Mouse (Mus musculus): ENCODE measurements at regions not wholly inside any gene's neighbourhood (a gene's known extent, or its start where the extent isn't known, plus 50 kb on each side); places are given as distances from the start of the nearest gene placed in this dataset.

DNA sequence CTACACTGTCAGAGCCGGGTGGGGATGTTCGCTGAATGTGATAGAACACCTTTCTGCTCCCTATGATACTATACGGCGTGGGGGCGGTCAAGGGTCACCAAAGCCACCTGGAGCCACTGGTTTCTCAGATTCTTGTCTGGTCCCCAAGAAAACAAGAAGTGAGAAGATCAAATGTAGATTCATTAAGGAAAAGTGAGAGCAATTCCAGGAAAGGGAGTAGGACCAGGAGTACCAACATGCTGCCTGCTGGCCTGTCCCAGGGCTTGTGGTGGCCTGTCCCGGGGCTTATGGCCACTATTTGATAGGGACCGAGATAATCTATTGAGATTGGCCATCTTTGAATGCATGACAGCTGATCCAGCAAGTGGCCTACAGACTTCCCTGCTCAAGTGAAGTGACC lies 58.8 kb upstream of the Fut8 start:
- WGBS: 94% methylated on average over 7 of the region's 7 CpGs
- no peak overlapping the region for H3K9ac ChIP-seq (ENCODE audit: low read length)
- H3K36me3 ChIP-seq (ENCODE audit: control insufficient read depth, insufficient read depth, low read length): no peaks in the 10 kb centered on the region
- no peaks in the 10 kb centered on the region for H3K9me3 ChIP-seq (replicated peaks; ENCODE audit: control insufficient read depth, low read length)
- H3K27me3 ChIP-seq (replicated peaks; ENCODE audit: control insufficient read depth, insufficient read depth, low read length): no peaks in the 10 kb centered on the region
- DNase-seq (ENCODE audit: low spot score) (no peak), ATAC-seq (no peak)
- H3K4me3 ChIP-seq (ENCODE audit: low read depth, low read length): no peak overlapping the region
- H3K27ac ChIP-seq (ENCODE audit: low read depth, low read length): no peak overlapping the region
- peaks cover 6% of the 10 kb centered on the region; the same call in 1 of the 2 replicates for H3K4me1 ChIP-seq (ENCODE audit: control insufficient read depth, insufficient read depth, low read length)
- H3K4me2 ChIP-seq (ENCODE audit: low read length): no peak overlapping the region

DNA sequence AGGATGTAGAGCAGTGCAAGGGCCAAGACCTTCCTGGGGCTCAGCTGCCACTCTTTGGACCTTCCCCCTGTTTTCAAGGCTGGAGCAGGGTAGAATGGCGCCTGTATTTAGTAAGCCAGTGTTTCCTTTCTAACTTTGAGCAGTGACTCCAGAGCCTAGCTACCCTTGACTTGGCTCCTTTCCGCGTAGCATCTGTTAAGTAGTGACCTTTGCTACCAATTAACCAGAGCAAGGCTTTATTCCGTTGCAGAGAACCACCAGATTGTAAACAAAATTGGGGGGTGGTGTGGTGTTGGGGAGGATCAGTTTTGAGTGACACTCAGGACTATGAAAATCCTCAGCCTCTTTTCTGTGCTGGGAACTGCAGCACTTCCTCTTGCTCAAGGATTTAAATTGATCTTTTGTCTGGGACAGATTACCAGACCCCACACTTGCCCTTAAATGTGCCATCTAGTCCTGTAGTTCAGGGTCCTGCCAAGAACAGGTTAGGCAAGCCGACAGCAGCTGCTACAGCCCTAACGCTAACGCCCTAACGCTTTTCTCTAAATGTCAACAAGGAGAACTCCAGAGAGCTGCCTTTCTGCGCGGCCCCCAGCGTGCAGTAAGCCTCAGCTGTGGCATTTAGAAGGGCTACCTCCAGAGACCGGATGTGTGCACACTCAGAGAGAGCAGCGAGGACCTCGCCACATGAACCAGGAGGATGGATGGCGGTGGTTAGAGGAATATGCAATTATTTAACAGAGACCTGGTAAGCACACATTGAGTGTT lies 59.9 kb upstream of the Fut8 start:
- H3K27ac ChIP-seq (ENCODE audit: low read depth, low read length): no peak overlapping the region
- no peaks in the 10 kb centered on the region for H3K27me3 ChIP-seq (replicated peaks; ENCODE audit: control insufficient read depth, insufficient read depth, low read length)
- no peak overlapping the region for H3K4me3 ChIP-seq (ENCODE audit: low read depth, low read length)
- H3K4me2 ChIP-seq (ENCODE audit: low read length): no peak overlapping the region
- no peak overlapping the region for H3K9ac ChIP-seq (ENCODE audit: low read length)
- WGBS: 58% methylated on average over 15 of the region's 15 CpGs
- no peak for ATAC-seq
- H3K36me3 ChIP-seq (ENCODE audit: control insufficient read depth, insufficient read depth, low read length): no peaks in the 10 kb centered on the region
- peaks cover 6% of the 10 kb centered on the region; the same call in 1 of the 2 replicates for H3K4me1 ChIP-seq (ENCODE audit: control insufficient read depth, insufficient read depth, low read length)
- peak; percentile 30 for DNase-seq (ENCODE audit: low spot score)
- no peaks in the 10 kb centered on the region for H3K9me3 ChIP-seq (replicated peaks; ENCODE audit: control insufficient read depth, low read length)

DNA sequence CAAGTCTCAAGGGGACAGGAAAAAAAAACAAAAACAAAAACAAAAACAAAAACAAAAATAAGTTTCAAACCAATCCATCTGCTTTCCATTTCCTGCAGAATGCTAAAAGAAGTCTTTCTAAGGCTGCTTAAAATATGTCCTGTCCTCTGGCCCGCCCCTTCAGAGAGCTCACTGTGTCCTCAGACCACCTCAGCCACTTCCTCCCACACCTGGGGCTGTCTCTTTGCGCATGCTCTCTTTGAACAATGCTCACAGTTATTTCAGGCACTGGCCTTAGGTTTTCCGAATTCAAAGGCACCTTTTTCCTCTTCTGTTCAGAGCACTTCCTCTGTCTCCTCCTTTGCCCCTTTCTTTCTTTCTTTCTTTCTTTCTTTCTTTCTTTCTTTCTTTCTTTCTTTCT lies 60.6 kb upstream of the Fut8 start:
- no peaks in the 10 kb centered on the region for H3K9me3 ChIP-seq (replicated peaks; ENCODE audit: control insufficient read depth, low read length)
- H3K4me2 ChIP-seq (ENCODE audit: low read length): no peak overlapping the region
- 71% methylated on average over 3 of the region's 3 CpGs for WGBS
- ATAC-seq: no peak
- no peak overlapping the region for H3K27ac ChIP-seq (ENCODE audit: low read depth, low read length)
- H3K27me3 ChIP-seq (replicated peaks; ENCODE audit: control insufficient read depth, insufficient read depth, low read length): no peaks in the 10 kb centered on the region
- peaks cover 6% of the 10 kb centered on the region; the same call in 1 of the 2 replicates for H3K4me1 ChIP-seq (ENCODE audit: control insufficient read depth, insufficient read depth, low read length)
- H3K9ac ChIP-seq (ENCODE audit: low read length): no peak overlapping the region
- no peak for DNase-seq (ENCODE audit: low spot score)
- H3K4me3 ChIP-seq (ENCODE audit: low read depth, low read length): no peak overlapping the region
- H3K36me3 ChIP-seq (ENCODE audit: control insufficient read depth, insufficient read depth, low read length): no peaks in the 10 kb centered on the region

DNA sequence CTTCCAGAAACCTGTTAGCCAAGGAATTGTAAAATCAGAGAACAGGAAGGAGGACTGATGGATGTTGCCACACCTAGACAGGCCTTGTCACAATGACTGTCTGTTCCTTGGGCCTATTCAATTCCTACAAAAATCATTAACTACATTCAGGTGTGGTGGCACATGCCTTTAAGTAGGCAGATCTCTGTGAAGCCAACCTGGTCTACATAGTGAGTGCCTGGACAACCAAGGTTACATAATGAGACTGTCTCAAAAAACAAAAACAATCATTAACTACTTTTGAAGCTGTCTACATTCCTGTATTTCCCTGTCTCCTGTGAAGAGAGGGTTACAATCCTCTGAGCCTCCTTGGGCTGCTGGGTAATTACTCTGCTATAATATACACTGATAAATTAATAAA lies 63.9 kb upstream of the Fut8 start:
- DNase-seq (ENCODE audit: low spot score): no peak
- Histone ChIP-seq H3K9ac (ENCODE audit: low read length) (no peak overlapping the region), H3K4me3 (ENCODE audit: low read depth, low read length) (no peak overlapping the region), H3K36me3 (ENCODE audit: control insufficient read depth, insufficient read depth, low read length) (no peaks in the 10 kb centered on the region), H3K27ac (ENCODE audit: low read depth, low read length) (no peak overlapping the region), H3K27me3 (replicated peaks; ENCODE audit: control insufficient read depth, insufficient read depth, low read length) (no peaks in the 10 kb centered on the region), H3K4me1 (ENCODE audit: control insufficient read depth, insufficient read depth, low read length) (peaks cover 6% of the 10 kb centered on the region; the same call in 1 of the 2 replicates), H3K9me3 (replicated peaks; ENCODE audit: control insufficient read depth, low read length) (no peaks in the 10 kb centered on the region), H3K4me2 (ENCODE audit: low read length) (no peak overlapping the region)
- no peak for ATAC-seq

DNA sequence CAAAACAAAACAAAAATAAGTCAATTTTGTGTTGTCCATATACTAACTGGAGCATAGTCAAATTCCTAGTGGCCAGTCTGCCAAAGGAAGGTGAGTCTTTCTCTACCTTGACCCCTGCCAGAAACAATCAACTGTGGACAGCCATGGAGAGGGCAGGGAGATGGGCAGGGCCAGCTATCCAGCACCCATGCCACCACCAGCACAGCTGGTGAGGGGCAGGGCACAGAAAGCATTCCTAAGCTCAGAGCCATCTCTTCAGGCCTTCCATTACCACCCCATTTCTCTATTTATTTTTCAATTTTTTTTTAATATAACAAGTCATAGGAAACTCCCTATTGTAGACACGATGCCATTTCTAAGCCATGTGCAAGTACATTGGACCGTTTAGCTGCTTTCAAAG lies 65.4 kb upstream of the Fut8 start:
- H3K27ac ChIP-seq (ENCODE audit: low read depth, low read length): no peak overlapping the region
- WGBS: 96% methylated on average over 2 of the region's 2 CpGs
- H3K27me3 ChIP-seq (replicated peaks; ENCODE audit: control insufficient read depth, insufficient read depth, low read length): no peaks in the 10 kb centered on the region
- ATAC-seq (no peak), DNase-seq (ENCODE audit: low spot score) (no peak)
- no peak overlapping the region for H3K4me2 ChIP-seq (ENCODE audit: low read length)
- H3K4me3 ChIP-seq (ENCODE audit: low read depth, low read length): no peak overlapping the region
- no peak overlapping the region for H3K9ac ChIP-seq (ENCODE audit: low read length)
- H3K4me1 ChIP-seq (ENCODE audit: control insufficient read depth, insufficient read depth, low read length): no peaks in the 10 kb centered on the region
- H3K9me3 ChIP-seq (replicated peaks; ENCODE audit: control insufficient read depth, low read length): no peaks in the 10 kb centered on the region
- no peaks in the 10 kb centered on the region for H3K36me3 ChIP-seq (ENCODE audit: control insufficient read depth, insufficient read depth, low read length)

DNA sequence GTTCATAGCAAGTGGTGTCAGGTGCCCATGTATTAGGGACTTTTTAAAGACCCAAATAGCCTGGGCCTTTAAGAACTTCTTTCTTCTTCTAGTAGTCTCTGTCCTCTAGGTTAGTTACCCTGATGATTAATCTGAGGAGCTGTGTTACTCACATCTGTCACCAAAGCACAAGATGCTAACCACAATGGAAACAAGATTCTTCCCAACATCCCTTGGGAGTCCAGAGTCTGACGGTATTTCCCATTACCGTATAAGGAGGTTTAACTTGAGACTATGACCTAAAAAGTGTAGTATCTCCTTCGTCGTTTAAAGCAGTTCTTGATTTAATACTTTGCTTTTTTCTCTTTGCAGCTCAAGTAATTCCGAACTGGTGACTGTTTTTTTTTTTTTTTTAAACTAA lies 67.7 kb upstream of the Fut8 start:
- 92% methylated on average over 5 of the region's 5 CpGs for WGBS
- Histone ChIP-seq H3K27me3 (replicated peaks; ENCODE audit: control insufficient read depth, insufficient read depth, low read length) (no peaks in the 10 kb centered on the region), H3K9me3 (replicated peaks; ENCODE audit: control insufficient read depth, low read length) (no peaks in the 10 kb centered on the region), H3K9ac (ENCODE audit: low read length) (no peak overlapping the region), H3K36me3 (ENCODE audit: control insufficient read depth, insufficient read depth, low read length) (no peaks in the 10 kb centered on the region), H3K27ac (ENCODE audit: low read depth, low read length) (no peak overlapping the region), H3K4me1 (ENCODE audit: control insufficient read depth, insufficient read depth, low read length) (no peaks in the 10 kb centered on the region), H3K4me3 (ENCODE audit: low read depth, low read length) (no peak overlapping the region), H3K4me2 (ENCODE audit: low read length) (no peak overlapping the region)
- ATAC-seq (no peak), DNase-seq (ENCODE audit: low spot score) (no peak)

DNA sequence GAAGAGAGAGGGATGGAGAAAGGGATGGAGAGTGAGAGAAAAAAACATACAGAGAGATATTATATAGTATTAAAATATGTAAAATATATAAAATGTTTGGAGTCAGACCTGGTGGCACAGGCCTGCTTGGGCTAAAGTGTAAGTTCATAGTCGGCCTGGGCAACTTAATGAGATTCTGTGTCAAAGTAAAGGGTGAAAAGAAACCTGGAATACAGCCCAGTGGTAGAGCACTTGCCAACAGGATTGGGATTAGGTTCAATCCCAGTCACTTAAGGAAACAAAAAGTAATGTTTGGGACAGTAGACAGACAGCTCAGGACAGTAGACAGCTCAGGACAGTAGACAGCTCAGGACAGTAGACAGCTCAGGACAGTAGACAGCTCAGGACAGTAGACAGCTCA lies 69.6 kb upstream of the Fut8 start:
- Histone ChIP-seq H3K27ac (ENCODE audit: low read depth, low read length) (no peak overlapping the region), H3K4me3 (ENCODE audit: low read depth, low read length) (no peak overlapping the region), H3K9me3 (replicated peaks; ENCODE audit: control insufficient read depth, low read length) (no peaks in the 10 kb centered on the region), H3K27me3 (replicated peaks; ENCODE audit: control insufficient read depth, insufficient read depth, low read length) (no peaks in the 10 kb centered on the region), H3K4me2 (ENCODE audit: low read length) (no peak overlapping the region), H3K9ac (ENCODE audit: low read length) (no peak overlapping the region), H3K36me3 (ENCODE audit: control insufficient read depth, insufficient read depth, low read length) (no peaks in the 10 kb centered on the region), H3K4me1 (ENCODE audit: control insufficient read depth, insufficient read depth, low read length) (no peaks in the 10 kb centered on the region)
- ATAC-seq: no peak
- no peak for DNase-seq (ENCODE audit: low spot score)
- 50% methylated on average over 1 of the region's 1 CpGs for WGBS

DNA sequence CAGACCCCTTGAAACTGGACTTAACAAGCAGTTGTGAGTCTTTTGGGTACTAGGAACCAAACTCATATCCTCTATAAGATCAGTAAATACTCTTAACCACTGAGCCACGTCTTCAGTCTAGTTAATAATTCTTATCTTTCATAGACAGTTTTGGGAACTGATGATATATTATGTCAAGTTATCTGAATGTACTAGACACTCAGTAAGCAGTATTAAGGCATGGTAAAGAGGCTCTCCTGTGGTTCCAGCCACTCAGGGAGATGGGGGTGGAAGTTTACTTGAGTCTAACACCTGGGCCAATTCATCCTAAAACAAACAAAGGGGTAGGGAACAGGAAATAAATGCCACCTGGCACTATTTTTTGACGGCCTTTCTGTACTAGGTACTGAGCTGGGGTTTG lies 81.2 kb upstream of the Fut8 start:
- WGBS: 79% methylated on average over 2 of the region's 2 CpGs
- no peaks in the 10 kb centered on the region for H3K27me3 ChIP-seq (replicated peaks; ENCODE audit: control insufficient read depth, insufficient read depth, low read length)
- no peak overlapping the region for H3K27ac ChIP-seq (ENCODE audit: low read depth, low read length)
- no peak overlapping the region for H3K4me2 ChIP-seq (ENCODE audit: low read length)
- ATAC-seq: no peak
- no peak for DNase-seq (ENCODE audit: low spot score)
- no peak overlapping the region for H3K4me3 ChIP-seq (ENCODE audit: low read depth, low read length)
- no peaks in the 10 kb centered on the region for H3K9me3 ChIP-seq (replicated peaks; ENCODE audit: control insufficient read depth, low read length)
- no peak overlapping the region for H3K9ac ChIP-seq (ENCODE audit: low read length)
- no peaks in the 10 kb centered on the region for H3K4me1 ChIP-seq (ENCODE audit: control insufficient read depth, insufficient read depth, low read length)
- H3K36me3 ChIP-seq (ENCODE audit: control insufficient read depth, insufficient read depth, low read length): no peaks in the 10 kb centered on the region

DNA sequence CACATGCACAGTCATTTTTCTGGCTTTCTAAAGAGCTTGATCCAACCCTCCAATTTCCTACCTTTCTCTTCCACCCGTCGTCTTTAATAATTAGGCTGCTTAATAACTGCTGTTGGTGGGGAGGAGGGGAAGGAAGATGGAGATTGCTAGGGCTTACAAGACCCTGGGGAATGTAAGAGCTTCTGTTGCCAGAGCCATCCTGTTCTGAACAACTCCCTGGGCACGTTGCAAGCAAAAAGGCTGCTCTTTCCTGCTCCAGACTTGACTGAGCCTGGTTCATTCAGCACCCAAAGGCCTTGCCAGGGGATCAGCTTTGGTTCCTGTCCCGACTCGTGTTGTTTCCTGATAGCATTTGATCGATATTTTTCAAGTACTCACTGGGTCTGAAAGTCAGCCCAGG lies 82.3 kb upstream of the Fut8 start:
- ATAC-seq (no peak), DNase-seq (ENCODE audit: low spot score) (no peak)
- no peaks in the 10 kb centered on the region for H3K4me1 ChIP-seq (ENCODE audit: control insufficient read depth, insufficient read depth, low read length)
- no peaks in the 10 kb centered on the region for H3K9me3 ChIP-seq (replicated peaks; ENCODE audit: control insufficient read depth, low read length)
- H3K27me3 ChIP-seq (replicated peaks; ENCODE audit: control insufficient read depth, insufficient read depth, low read length): no peaks in the 10 kb centered on the region
- H3K36me3 ChIP-seq (ENCODE audit: control insufficient read depth, insufficient read depth, low read length): no peaks in the 10 kb centered on the region
- WGBS: 75% methylated on average over 6 of the region's 6 CpGs
- no peak overlapping the region for H3K4me3 ChIP-seq (ENCODE audit: low read depth, low read length)
- H3K9ac ChIP-seq (ENCODE audit: low read length): no peak overlapping the region
- no peak overlapping the region for H3K27ac ChIP-seq (ENCODE audit: low read depth, low read length)
- H3K4me2 ChIP-seq (ENCODE audit: low read length): no peak overlapping the region

Measured in forebrain, embryonic 14.5 days (tissue).